Mouse (Mus musculus) intestine, embryonic 16.5 days (tissue): ENCODE results near the gene Olfr1155. TPM values are rescaled to one million over a fixed set of nuclear protein-coding genes. Genes with fewer than 3 reads are reported as not detected.

Experiments used
- ATAC-seq: fragments of 200-750 bp; cut with Nextera tagmentation; 2 replicates; pipeline ENCODE4 v1.8.0; 2017; ENCODE audit warnings: moderate TSS enrichment, moderate library complexity
- H3K27ac ChIP-seq: fragments of 300-500 bp; sonication (generic); 2 replicates; pipeline ENCODE4 v1.5.1; 2014; ENCODE audit warnings: mild to moderate bottlenecking, low read length
- H3K27me3 ChIP-seq: fragments of 300-500 bp; sonication (generic); replicated peaks from 2 replicates; pipeline ENCODE4 v1.6.1; 2014; ENCODE audit warnings: low read length, control low read depth, mixed read lengths; ENCODE audit not compliant: control insufficient read depth, insufficient read depth
- H3K36me3 ChIP-seq: fragments of 300-500 bp; sonication (generic); 2 replicates; pipeline ENCODE4 v1.6.1; 2014; ENCODE audit warnings: low read length, control low read depth; ENCODE audit not compliant: control insufficient read depth, insufficient read depth
- H3K4me1 ChIP-seq: fragments of 300-500 bp; sonication (generic); 2 replicates; pipeline ENCODE4 v1.6.1; 2014; ENCODE audit warnings: low read length, control low read depth, mixed read lengths; ENCODE audit not compliant: control insufficient read depth, insufficient read depth
- H3K4me2 ChIP-seq: fragments of 300-500 bp; sonication (generic); 2 replicates; pipeline ENCODE4 v1.6.1; 2014; ENCODE audit warnings: low read depth, low read length, control low read depth
- H3K4me3 ChIP-seq: fragments of 300-500 bp; sonication (generic); 2 replicates; pipeline ENCODE4 v1.5.1; 2014; ENCODE audit warnings: mild to moderate bottlenecking, low read length
- H3K9ac ChIP-seq: fragments of 300-500 bp; sonication (generic); 2 replicates; pipeline ENCODE4 v1.6.1; 2014; ENCODE audit warnings: low read depth, low read length
- H3K9me3 ChIP-seq: fragments of 300-500 bp; sonication (generic); 2 replicates; pipeline ENCODE4 v1.6.1; 2016; ENCODE audit warnings: low read length, control low read depth; ENCODE audit not compliant: control insufficient read depth
- WGBS: fragments of 180-500 bp; shearing (Covaris S2); extraction: QIAGEN DNeasy Blood & Tissue Kit; methylation state at CpG from one replicate; pipeline ENCODE4 v1.1.7; 2014; 5-methylcytosine and 5-hydroxymethylcytosine counted together
- polyA plus RNA-seq: library from polyadenylated mRNA; unstranded; fragments of >200 nt; fragmentation: Nextera tagmentation; extraction: Ambion mirVana; gene quantifications from 2 replicates; pipeline ENCODE4 v1.2.1, GENCODE M21; 2015

Gene Olfr1155
- not detected in 2 replicates for polyA plus RNA-seq

DNA sequence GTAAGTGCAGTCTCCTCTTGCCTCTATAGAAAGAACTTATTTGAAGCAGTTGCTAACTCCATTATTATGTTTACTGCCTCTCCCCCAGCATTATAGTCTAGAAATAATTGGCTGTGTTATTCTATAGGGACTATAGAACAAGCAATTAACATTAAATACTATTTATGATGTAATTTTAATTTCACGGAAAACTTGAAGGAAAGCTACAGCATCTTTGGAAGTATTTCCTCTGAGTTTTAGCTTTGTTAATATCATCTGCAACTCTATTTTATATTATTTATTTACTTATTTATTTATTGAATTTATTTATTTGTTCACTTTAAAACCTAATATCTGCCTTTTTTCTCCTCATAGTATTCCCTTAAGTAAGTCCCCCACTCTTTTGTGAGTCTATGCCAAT, at the start of gene Olfr1155:
Gene Olfr1155, minus strand, starts transcription at position 101 of the 400 bp plus-strand sequence.
- Histone ChIP-seq H3K4me2 (no peak within 1 kb of the TSS), H3K9me3 (no peaks in the 10 kb centered on the region), H3K27ac (no peak within 1 kb of the TSS), H3K27me3 (no peaks in the 10 kb centered on the region), H3K36me3 (no peaks in the 10 kb centered on the region), H3K9ac (no peak within 1 kb of the TSS), H3K4me3 (no peak within 1 kb of the TSS), H3K4me1 (no peaks in the 10 kb centered on the region)
- 94% methylated on average over 1 of the region's 1 CpGs for WGBS
- ATAC-seq: no peak

GRCm38 (mm10) chr2:87989813-87990212, 44.9 kb upstream of the Olfr1155 start, which contains the start of gene Olfr1158:
Gene Olfr1158, plus strand, starts transcription at chr2:87990113.
- H3K36me3 ChIP-seq: no peaks in the 10 kb centered on the region
- no peaks in the 10 kb centered on the region for H3K9me3 ChIP-seq
- no peaks in the 10 kb centered on the region for H3K27me3 ChIP-seq
- no peak within 1 kb of the TSS for H3K4me3 ChIP-seq
- ATAC-seq: no peak
- H3K4me2 ChIP-seq: no peak within 1 kb of the TSS
- no peaks in the 10 kb centered on the region for H3K4me1 ChIP-seq
- H3K27ac ChIP-seq: no peak within 1 kb of the TSS
- H3K9ac ChIP-seq: no peak within 1 kb of the TSS

GRCm38 (mm10) chr2:87974563-87974962, 29.6 kb upstream of the Olfr1155 start, which contains the start of gene Olfr74:
Gene Olfr74, minus strand, starts transcription at chr2:87974663.
- no peaks in the 10 kb centered on the region for H3K4me1 ChIP-seq
- H3K4me2 ChIP-seq: no peak within 1 kb of the TSS
- no peaks in the 10 kb centered on the region for H3K9me3 ChIP-seq
- no peaks in the 10 kb centered on the region for H3K27me3 ChIP-seq
- no peak within 1 kb of the TSS for H3K27ac ChIP-seq
- WGBS: 76% methylated on average over 3 of the region's 3 CpGs
- ATAC-seq: no peak
- no peaks in the 10 kb centered on the region for H3K36me3 ChIP-seq
- H3K9ac ChIP-seq: no peak within 1 kb of the TSS
- H3K4me3 ChIP-seq: no peak within 1 kb of the TSS

- Histone ChIP-seq H3K4me3 (no peak within 1 kb of the TSS), H3K27me3 (no peaks in the 10 kb centered on the region), H3K9ac (no peak within 1 kb of the TSS), H3K4me2 (no peak within 1 kb of the TSS), H3K36me3 (no peaks in the 10 kb centered on the region), H3K27ac (no peak within 1 kb of the TSS), H3K4me1 (no peaks in the 10 kb centered on the region), H3K9me3 (no peaks in the 10 kb centered on the region)
- ATAC-seq: no peak
- WGBS: 94% methylated on average over 4 of the region's 4 CpGs
Measured at GRCm38 (mm10) chr2:87968199-87968598, 23.3 kb upstream of the Olfr1155 start, which contains the start of gene Olfr1157. Gene Olfr1157, minus strand, starts transcription at chr2:87968299.

DNA sequence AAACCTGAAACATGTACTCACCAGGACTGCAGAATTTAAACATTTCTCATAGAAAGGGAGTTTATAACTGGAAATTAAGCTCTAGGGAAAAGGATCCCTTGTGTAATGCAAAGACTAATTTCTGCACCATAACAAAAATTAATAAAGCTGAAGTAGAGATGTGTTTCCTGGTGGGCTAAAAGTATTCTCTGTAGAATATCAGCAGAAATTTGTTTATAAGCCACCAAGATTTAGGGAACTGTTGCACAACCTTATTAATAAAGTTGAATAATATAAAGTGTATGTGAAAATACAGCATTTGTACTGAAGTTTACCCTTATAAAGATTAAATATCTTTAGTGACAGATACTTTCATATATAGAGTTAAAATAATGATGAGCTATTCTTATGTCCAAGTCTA, 8.1 kb upstream of the Olfr1155 start, which contains the start of gene Olfr1156:
Gene Olfr1156, minus strand, starts transcription at position 101 of the 400 bp plus-strand sequence.
- Histone ChIP-seq H3K9me3 (no peaks in the 10 kb centered on the region), H3K4me1 (no peaks in the 10 kb centered on the region), H3K36me3 (no peaks in the 10 kb centered on the region), H3K4me2 (no peak within 1 kb of the TSS), H3K27ac (no peak within 1 kb of the TSS), H3K9ac (no peak within 1 kb of the TSS), H3K4me3 (no peak within 1 kb of the TSS), H3K27me3 (no peaks in the 10 kb centered on the region)
- no peak for ATAC-seq

GRCm38 (mm10) chr2:87905066-87905465, 39.9 kb downstream of the Olfr1155 start, which contains the start of gene Olfr1154:
Gene Olfr1154, minus strand, starts transcription at chr2:87905166.
- Histone ChIP-seq H3K9ac (no peak within 1 kb of the TSS), H3K4me1 (no peaks in the 10 kb centered on the region), H3K27me3 (no peaks in the 10 kb centered on the region), H3K4me2 (no peak within 1 kb of the TSS), H3K27ac (no peak within 1 kb of the TSS), H3K36me3 (no peaks in the 10 kb centered on the region), H3K4me3 (no peak within 1 kb of the TSS), H3K9me3 (no peaks in the 10 kb centered on the region)
- no peak for ATAC-seq
- WGBS: 85% methylated on average over 1 of the region's 1 CpGs

- WGBS: 70% methylated on average over 1 of the region's 1 CpGs
- no peak for ATAC-seq
- Histone ChIP-seq H3K36me3 (no peaks in the 10 kb centered on the region), H3K9ac (no peak within 1 kb of the TSS), H3K27me3 (no peaks in the 10 kb centered on the region), H3K4me3 (no peak within 1 kb of the TSS), H3K4me2 (no peak within 1 kb of the TSS), H3K27ac (no peak within 1 kb of the TSS), H3K4me1 (no peaks in the 10 kb centered on the region), H3K9me3 (no peaks in the 10 kb centered on the region)
Measured at GRCm38 (mm10) chr2:87894662-87895061, 50.3 kb downstream of the Olfr1155 start, which contains the start of gene Olfr1153. Gene Olfr1153, plus strand, starts transcription at chr2:87894962.

Other genes with a start within 250 kb of the Olfr1155 start
- gene Olfr1137, start 232.0 kb downstream of the Olfr1155 start, polyA plus RNA-seq: not detected in 2 replicates
- gene Olfr1138, start 205.2 kb downstream of the Olfr1155 start, polyA plus RNA-seq: not detected in 2 replicates
- gene Olfr1140, start 201.4 kb downstream of the Olfr1155 start, polyA plus RNA-seq: not detected in 2 replicates
- not detected in 2 replicates for gene Olfr1141, start 191.1 kb downstream of the Olfr1155 start, polyA plus RNA-seq
- gene Olfr152, start 165.7 kb downstream of the Olfr1155 start, polyA plus RNA-seq: not detected in 2 replicates
- not detected in 2 replicates for gene Olfr1143, start 144.5 kb downstream of the Olfr1155 start, polyA plus RNA-seq
- not detected in 2 replicates for gene Olfr1145, start 135.3 kb downstream of the Olfr1155 start, polyA plus RNA-seq
- gene Olfr1148, start 114.6 kb downstream of the Olfr1155 start, polyA plus RNA-seq: not detected in 2 replicates
- gene Olfr1150-ps1, start 101.1 kb downstream of the Olfr1155 start, polyA plus RNA-seq: not detected in 2 replicates
- not detected in 2 replicates for gene Olfr1151, start 89.3 kb downstream of the Olfr1155 start, polyA plus RNA-seq
- gene Olfr1152, start 78.6 kb downstream of the Olfr1155 start, polyA plus RNA-seq: not detected in 2 replicates
- not detected in 2 replicates for gene Olfr1153, start 50.2 kb downstream of the Olfr1155 start, polyA plus RNA-seq
- gene Olfr1154, start 40.0 kb downstream of the Olfr1155 start, polyA plus RNA-seq: not detected in 2 replicates
- gene Olfr1156, start 8.0 kb upstream of the Olfr1155 start, polyA plus RNA-seq: not detected in 2 replicates
- gene Olfr1157, start 23.2 kb upstream of the Olfr1155 start, polyA plus RNA-seq: not detected in 2 replicates
- gene Olfr74, start 29.5 kb upstream of the Olfr1155 start, polyA plus RNA-seq: not detected in 2 replicates
- not detected in 2 replicates for gene Olfr1158, start 45.0 kb upstream of the Olfr1155 start, polyA plus RNA-seq
- not detected in 2 replicates for gene Olfr1160, start 63.1 kb upstream of the Olfr1155 start, polyA plus RNA-seq
- not detected in 2 replicates for gene Olfr1161, start 77.6 kb upstream of the Olfr1155 start, polyA plus RNA-seq
- 0.07 TPM in 1 of 2 replicates, not detected in the other for gene Olfr73, start 92.6 kb upstream of the Olfr1155 start, polyA plus RNA-seq
- gene Olfr1162, start 106.0 kb upstream of the Olfr1155 start, polyA plus RNA-seq: not detected in 2 replicates
- not detected in 2 replicates for gene Olfr1163, start 126.7 kb upstream of the Olfr1155 start, polyA plus RNA-seq
- not detected in 2 replicates for gene Olfr1164, start 148.8 kb upstream of the Olfr1155 start, polyA plus RNA-seq
- gene Olfr1166, start 183.1 kb upstream of the Olfr1155 start, polyA plus RNA-seq: not detected in 2 replicates
- not detected in 2 replicates for gene Olfr1167, start 210.1 kb upstream of the Olfr1155 start, polyA plus RNA-seq
- not detected in 2 replicates for gene Olfr1168, start 236.7 kb upstream of the Olfr1155 start, polyA plus RNA-seq